Mouse (Mus musculus): ENCODE data around the gene Arrdc2. TPM values are rescaled to one million over a fixed set of nuclear protein-coding genes. Genes with fewer than 3 reads are reported as not detected.

Arrdc2 gene
- total RNA-seq, 1 experiment, result 11.4 TPM

- H3K9ac ChIP-seq (ENCODE audit: insufficient read depth, low read depth, low read length, poor library complexity, severe bottlenecking), result peak overlapping the region; percentile 83
- H3K36me3 ChIP-seq (ENCODE audit: control insufficient read depth, insufficient read depth, low read length, poor library complexity, severe bottlenecking), result peaks cover 4% of the 10 kb centered on the region; the same call in 1 of the 2 replicates
- TF ChIP-seq ZNF384 (IDR thresholded peaks at IDR 0.05; ENCODE audit: low read depth, low read length), result no peak
- no peak for TF ChIP-seq HCFC1 (IDR thresholded peaks at IDR 0.05; ENCODE audit: borderline replicate concordance, insufficient read depth, low read length)
- no peak for TF ChIP-seq CHD2 (IDR thresholded peaks at IDR 0.05; ENCODE audit: low read depth, low read length)
- TF ChIP-seq ZC3H11A (IDR thresholded peaks at IDR 0.05; ENCODE audit: borderline replicate concordance, low read depth, low read length), result no peak
- no peak for TF ChIP-seq MAFK (IDR thresholded peaks at IDR 0.05; ENCODE audit: insufficient read depth, low read depth, low read length)
- in situ Hi-C loops (cut with MboI; ENCODE audit: low sequenced_read_pairs in 2 of 2, unreplicated experiment in 2 of 2), result no loop called here
- peak overlapping the region; percentile 68 for H3K27ac ChIP-seq (ENCODE audit: insufficient read depth, low read depth, low read length, poor library complexity, severe bottlenecking)
- no peak for DNase-seq (ENCODE audit: low read depth, low spot score)
- H3K9me3 ChIP-seq (ENCODE audit: control insufficient read depth, insufficient read depth, low read depth, low read length), result no peaks in the 10 kb centered on the region
- H3K4me1 ChIP-seq (ENCODE audit: control insufficient read depth in 2 of 2, insufficient read depth in 2 of 2, low read length in 2 of 2, poor library complexity in 1 of 2), result peaks cover 2 to 26% of the 10 kb centered on the region in 2 experiments; a peak in 3 of 4 replicates
- peak overlapping the region; percentile 80 to 85 for H3K4me3 ChIP-seq (ENCODE audit: insufficient read depth in 1 of 2, low read depth in 1 of 2, low read length in 2 of 2, poor library complexity in 1 of 2, severe bottlenecking in 1 of 2)
Observed at GRCm38 (mm10) chr8:70872643-70873363, 33.3 kb upstream of the Arrdc2 start.

GRCm38 (mm10) chr8:70871195-70871807, 31.8 kb upstream of the Arrdc2 start:
- Histone ChIP-seq H3K9ac (ENCODE audit: insufficient read depth, low read depth, low read length, poor library complexity, severe bottlenecking) (peak overlapping the region; percentile 49; the same call in 1 of the 2 replicates), H3K4me3 (ENCODE audit: insufficient read depth in 1 of 2, low read depth in 1 of 2, low read length in 2 of 2, poor library complexity in 1 of 2, severe bottlenecking in 1 of 2) (no peak overlapping the region), H3K36me3 (ENCODE audit: control insufficient read depth, insufficient read depth, low read length, poor library complexity, severe bottlenecking) (peaks cover 7% of the 10 kb centered on the region; the same call in 1 of the 2 replicates), H3K27ac (ENCODE audit: insufficient read depth, low read depth, low read length, poor library complexity, severe bottlenecking) (no peak overlapping the region), H3K9me3 (ENCODE audit: control insufficient read depth, insufficient read depth, low read depth, low read length) (no peaks in the 10 kb centered on the region), H3K4me1 (ENCODE audit: control insufficient read depth in 2 of 2, insufficient read depth in 2 of 2, low read length in 2 of 2, poor library complexity in 1 of 2) (peaks cover 2 to 28% of the 10 kb centered on the region in 2 experiments)
- no peak for DNase-seq (ENCODE audit: low read depth, low spot score)
- in situ Hi-C loops (cut with MboI; ENCODE audit: low sequenced_read_pairs in 2 of 2, unreplicated experiment in 2 of 2), result no loop called here
- TF ChIP-seq MAFK (IDR thresholded peaks at IDR 0.05; ENCODE audit: insufficient read depth, low read depth, low read length), result no peak
- no peak for TF ChIP-seq ZNF384 (IDR thresholded peaks at IDR 0.05; ENCODE audit: low read depth, low read length)
- no peak for TF ChIP-seq HCFC1 (IDR thresholded peaks at IDR 0.05; ENCODE audit: borderline replicate concordance, insufficient read depth, low read length)
- TF ChIP-seq ZC3H11A (IDR thresholded peaks at IDR 0.05; ENCODE audit: borderline replicate concordance, low read depth, low read length), result no peak
- TF ChIP-seq CHD2 (IDR thresholded peaks at IDR 0.05; ENCODE audit: low read depth, low read length), result no peak

GRCm38 (mm10) chr8:70869601-70870041, 30.1 kb upstream of the Arrdc2 start:
- Histone ChIP-seq H3K4me3 (ENCODE audit: insufficient read depth in 1 of 2, low read depth in 1 of 2, low read length in 2 of 2, poor library complexity in 1 of 2, severe bottlenecking in 1 of 2) (peak overlapping the region; percentile 1 to 58; a peak in 2 of 4 replicates), H3K9ac (ENCODE audit: insufficient read depth, low read depth, low read length, poor library complexity, severe bottlenecking) (peak overlapping the region; percentile 27)

GRCm38 (mm10) chr8:70869199-70869571, 29.7 kb upstream of the Arrdc2 start:
- Histone ChIP-seq H3K4me3 (ENCODE audit: insufficient read depth in 1 of 2, low read depth in 1 of 2, low read length in 2 of 2, poor library complexity in 1 of 2, severe bottlenecking in 1 of 2) (peak overlapping the region; percentile 52 to 58; a peak in 2 of 4 replicates), H3K9ac (ENCODE audit: insufficient read depth, low read depth, low read length, poor library complexity, severe bottlenecking) (peak overlapping the region; percentile 59; the same call in 1 of the 2 replicates), H3K36me3 (ENCODE audit: control insufficient read depth, insufficient read depth, low read length, poor library complexity, severe bottlenecking) (peaks cover 7% of the 10 kb centered on the region; the same call in 1 of the 2 replicates), H3K27ac (ENCODE audit: insufficient read depth, low read depth, low read length, poor library complexity, severe bottlenecking) (no peak overlapping the region), H3K4me1 (ENCODE audit: control insufficient read depth in 2 of 2, insufficient read depth in 2 of 2, low read length in 2 of 2, poor library complexity in 1 of 2) (peaks cover under 1 to 26% of the 10 kb centered on the region in 2 experiments), H3K9me3 (ENCODE audit: control insufficient read depth, insufficient read depth, low read depth, low read length) (no peaks in the 10 kb centered on the region)
- DNase-seq (ENCODE audit: low read depth, low spot score), result no peak
- in situ Hi-C loops (cut with MboI; ENCODE audit: low sequenced_read_pairs in 2 of 2, unreplicated experiment in 2 of 2), result no loop called here
- TF ChIP-seq ZNF384 (IDR thresholded peaks at IDR 0.05; ENCODE audit: low read depth, low read length), result no peak
- no peak for TF ChIP-seq ZC3H11A (IDR thresholded peaks at IDR 0.05; ENCODE audit: borderline replicate concordance, low read depth, low read length)
- TF ChIP-seq HCFC1 (IDR thresholded peaks at IDR 0.05; ENCODE audit: borderline replicate concordance, insufficient read depth, low read length), result no peak
- TF ChIP-seq MAFK (IDR thresholded peaks at IDR 0.05; ENCODE audit: insufficient read depth, low read depth, low read length), result no peak
- no peak for TF ChIP-seq CHD2 (IDR thresholded peaks at IDR 0.05; ENCODE audit: low read depth, low read length)

More at GRCm38 (mm10) chr8:70869601-70870041, 30.1 kb upstream of the Arrdc2 start:
- Histone ChIP-seq H3K4me1 (ENCODE audit: control insufficient read depth in 2 of 2, insufficient read depth in 2 of 2, low read length in 2 of 2, poor library complexity in 1 of 2) (peaks cover 2 to 25% of the 10 kb centered on the region in 2 experiments), H3K36me3 (ENCODE audit: control insufficient read depth, insufficient read depth, low read length, poor library complexity, severe bottlenecking) (peaks cover 7% of the 10 kb centered on the region; the same call in 1 of the 2 replicates), H3K27ac (ENCODE audit: insufficient read depth, low read depth, low read length, poor library complexity, severe bottlenecking) (peak overlapping the region; percentile 14; the same call in 1 of the 2 replicates), H3K9me3 (ENCODE audit: control insufficient read depth, insufficient read depth, low read depth, low read length) (no peaks in the 10 kb centered on the region)
- TF ChIP-seq ZC3H11A (IDR thresholded peaks at IDR 0.05; ENCODE audit: borderline replicate concordance, low read depth, low read length) (peak; percentile 47; the same call in 1 of the 2 replicates), CHD2 (IDR thresholded peaks at IDR 0.05; ENCODE audit: low read depth, low read length) (no peak)
- DNase-seq (ENCODE audit: low read depth, low spot score), result no peak
- in situ Hi-C loops (cut with MboI; ENCODE audit: low sequenced_read_pairs in 2 of 2, unreplicated experiment in 2 of 2), result no loop called here

Measured in ES-E14 (cell line).